Mouse (Mus musculus): ENCODE results near the gene Gm10436. TPM values are rescaled to one million over a fixed set of nuclear protein-coding genes. Genes with fewer than 3 reads are reported as not detected.
"Not testable (repeated sequence)": the region's sequence is repeated elsewhere in the genome, so short reads cannot be mapped to it uniquely, and the experiment has no call there.

The Gm10436 gene
- polyA plus RNA-seq (2016; fragmentation: Nextera tagmentation; extraction: Ambion mirVana), result not detected in 2 replicates

GRCm38 (mm10) chr12:88182008-88182407 is at the start of gene Gm10436:
TSS of gene Gm10436 (minus strand) at chr12:88182108.
- H3K27ac ChIP-seq; H3K4me1 ChIP-seq; H3K27me3 ChIP-seq (ENCODE audit: poor library complexity, severe bottlenecking); H3K4me3 ChIP-seq; H3K36me3 ChIP-seq (replicated peaks); H3K9me3 ChIP-seq; DNase-seq (ENCODE audit: extremely low spot score, low spot score): not testable (repeated sequence)
- whole genome bisulfite sequencing, result 86% methylated on average over 1 of the region's 1 CpGs

GRCm38 (mm10) chr12:88219445-88219844 is 37.5 kb upstream of the Gm10436 start:
- Histone ChIP-seq H3K27me3 (ENCODE audit: poor library complexity, severe bottlenecking) (no peaks in the 10 kb centered on the region), H3K4me3 (no peak overlapping the region), H3K36me3 (replicated peaks) (no peaks in the 10 kb centered on the region), H3K4me1 (no peaks in the 10 kb centered on the region), H3K9me3 (peaks cover 5% of the 10 kb centered on the region; the same call in 1 of the 2 replicates), H3K27ac (no peak overlapping the region)
- no peak for DNase-seq (ENCODE audit: extremely low spot score, low spot score)
- 92% methylated on average over 3 of the region's 3 CpGs for WGBS

- not testable (repeated sequence) for H3K27ac ChIP-seq; H3K27me3 ChIP-seq (ENCODE audit: poor library complexity, severe bottlenecking); H3K4me3 ChIP-seq; H3K9me3 ChIP-seq; H3K36me3 ChIP-seq (replicated peaks); H3K4me1 ChIP-seq; DNase-seq (ENCODE audit: extremely low spot score, low spot score)
Measured at GRCm38 (mm10) chr12:88218059-88218458, 36.2 kb upstream of the Gm10436 start.

- H3K9me3 ChIP-seq, result peaks cover 13% of the 10 kb centered on the region; the same call in 1 of the 2 replicates
- no peaks in the 10 kb centered on the region for H3K4me1 ChIP-seq
- no peaks in the 10 kb centered on the region for H3K36me3 ChIP-seq (replicated peaks)
- DNase-seq (ENCODE audit: extremely low spot score, low spot score), result no peak
- H3K27me3 ChIP-seq (ENCODE audit: poor library complexity, severe bottlenecking), result no peaks in the 10 kb centered on the region
- H3K4me3 ChIP-seq, result no peak overlapping the region
- 93% methylated on average over 12 of the region's 12 CpGs for WGBS
- H3K27ac ChIP-seq, result no peak overlapping the region
Measured at GRCm38 (mm10) chr12:88214641-88215040, 32.7 kb upstream of the Gm10436 start.

- not testable (repeated sequence) for H3K36me3 ChIP-seq (replicated peaks); DNase-seq (ENCODE audit: extremely low spot score, low spot score); H3K27me3 ChIP-seq (ENCODE audit: poor library complexity, severe bottlenecking); H3K4me3 ChIP-seq; H3K27ac ChIP-seq; H3K4me1 ChIP-seq
- H3K9me3 ChIP-seq, result peaks cover 19% of the 10 kb centered on the region; the same call in 1 of the 2 replicates
- 91% methylated on average over 9 of the region's 9 CpGs for WGBS
Measured at GRCm38 (mm10) chr12:88211458-88211857, 29.6 kb upstream of the Gm10436 start.

GRCm38 (mm10) chr12:88202856-88203255 is 20.9 kb upstream of the Gm10436 start:
- Histone ChIP-seq H3K27me3 (ENCODE audit: poor library complexity, severe bottlenecking) (no peaks in the 10 kb centered on the region), H3K4me1 (no peaks in the 10 kb centered on the region), H3K9me3 (peaks cover 8% of the 10 kb centered on the region; the same call in 1 of the 2 replicates), H3K36me3 (replicated peaks) (no peaks in the 10 kb centered on the region), H3K27ac (no peak overlapping the region), H3K4me3 (no peak overlapping the region)
- DNase-seq (ENCODE audit: extremely low spot score, low spot score), result no peak
- 91% methylated on average over 2 of the region's 2 CpGs for WGBS

Other genes starting within 250 kb of the Gm10436 start
- not detected in 2 replicates for gene Gm2042, start 228.0 kb downstream of the Gm10436 start, polyA plus RNA-seq (2016; fragmentation: Nextera tagmentation; extraction: Ambion mirVana)
- not detected in 2 replicates for gene Gm2075, start 170.3 kb downstream of the Gm10436 start, polyA plus RNA-seq (2016; fragmentation: Nextera tagmentation; extraction: Ambion mirVana)
- gene Gm6803, start 163.3 kb downstream of the Gm10436 start, polyA plus RNA-seq (2016; fragmentation: Nextera tagmentation; extraction: Ambion mirVana), result not detected in 2 replicates
- gene Gm2056, start 155.1 kb downstream of the Gm10436 start, polyA plus RNA-seq (2016; fragmentation: Nextera tagmentation; extraction: Ambion mirVana), result not detected in 2 replicates
- not detected in 2 replicates for gene Gm16368, start 98.4 kb downstream of the Gm10436 start, polyA plus RNA-seq (2016; fragmentation: Nextera tagmentation; extraction: Ambion mirVana)
- not detected in 2 replicates for gene Gm8332, start 68.0 kb upstream of the Gm10436 start, polyA plus RNA-seq (2016; fragmentation: Nextera tagmentation; extraction: Ambion mirVana)
- gene Gm5662, start 92.4 kb upstream of the Gm10436 start, polyA plus RNA-seq (2016; fragmentation: Nextera tagmentation; extraction: Ambion mirVana), result not detected in 2 replicates
- gene Gm5039, start 141.9 kb upstream of the Gm10436 start, polyA plus RNA-seq (2016; fragmentation: Nextera tagmentation; extraction: Ambion mirVana), result not detected in 2 replicates
- gene Adck1, start 178.4 kb upstream of the Gm10436 start, polyA plus RNA-seq (2016; fragmentation: Nextera tagmentation; extraction: Ambion mirVana), result 19.8 and 22.4 TPM in 2 replicates

Measured in forebrain, embryonic 10.5 days (tissue).